Mouse (Mus musculus): ENCODE measurements around the gene Pex13. TPM values are rescaled to one million over a fixed set of nuclear protein-coding genes. Genes with fewer than 3 reads are reported as not detected.

Pex13 gene
- total RNA-seq (2021) = 10 to 100 TPM; 27.0 to 31.2 TPM

GRCm38 (mm10) chr11:23665798-23666501 is at the start of gene Pex13:
TSS of gene Pex13 (minus strand) at chr11:23665959.
- intact Hi-C loops (cut with DNase I) = loop anchor here (1.0 to 2.0 kb wide), 2 partner anchors 33 to 105 kb away; partner anchors contain the start of genes 0610010F05Rik and Rel
- DNase-seq = peak; percentile 92 to 94

GRCm38 (mm10) chr11:23712299-23712698 is 46.5 kb upstream of the Pex13 start:
- intact Hi-C loops (cut with DNase I) = no loop called here
- DNase-seq = no peak

DNA sequence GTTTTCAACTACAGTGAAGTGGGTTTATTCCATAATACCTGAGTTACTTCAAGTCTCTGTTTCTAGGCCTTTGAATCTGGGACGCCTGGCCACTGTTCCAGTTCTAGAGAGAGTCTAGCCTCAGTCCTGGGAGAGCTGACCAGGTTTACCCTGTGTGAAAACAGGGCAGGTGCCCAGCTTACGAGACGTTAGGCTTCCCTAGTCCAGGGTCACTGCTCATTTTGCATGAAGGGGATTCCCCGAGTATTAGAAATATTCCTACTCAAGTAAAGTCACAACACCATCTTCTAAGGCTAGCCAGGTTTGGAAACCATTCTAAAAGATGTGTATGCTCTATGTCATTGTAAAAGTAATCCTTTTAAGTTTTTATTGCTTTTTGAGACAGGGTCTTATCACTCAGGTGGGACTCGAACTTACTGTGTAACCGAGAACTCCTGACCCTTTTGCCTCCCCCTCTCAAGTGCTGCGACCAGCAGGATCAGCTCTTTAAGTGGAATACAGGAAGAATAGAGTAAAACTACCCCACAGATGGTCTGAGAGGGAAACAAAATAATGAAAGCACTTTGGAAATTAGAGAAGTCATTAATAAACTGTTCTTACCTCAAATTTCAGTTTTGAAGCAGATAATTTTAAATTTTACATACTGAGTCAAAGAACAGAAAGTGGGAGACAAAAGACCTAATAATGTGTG is 39.0 kb upstream of the Pex13 start:
- DNase-seq = no peak
- intact Hi-C loops (cut with DNase I) = no loop called here

DNA sequence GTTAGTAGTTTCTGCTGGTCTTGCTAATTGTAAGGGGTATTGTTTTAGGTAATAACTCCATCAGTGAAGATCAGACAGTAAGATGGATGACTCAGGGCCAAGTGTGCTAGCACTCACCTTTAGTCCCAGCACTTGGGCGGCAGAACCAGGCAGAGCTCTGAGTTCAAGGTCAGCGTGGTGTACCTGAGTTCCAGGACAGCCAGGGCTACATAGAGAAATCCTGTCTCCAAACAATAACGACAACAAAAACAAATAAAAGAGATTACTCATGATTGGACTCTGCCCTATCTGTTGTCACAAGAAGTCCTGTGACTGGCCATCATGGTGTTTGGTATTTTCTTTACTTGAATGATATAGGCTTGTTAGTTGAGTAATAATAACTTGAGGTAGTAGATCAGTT is 36.1 kb upstream of the Pex13 start:
- DNase-seq = no peak
- intact Hi-C loops (cut with DNase I) = no loop called here

DNA sequence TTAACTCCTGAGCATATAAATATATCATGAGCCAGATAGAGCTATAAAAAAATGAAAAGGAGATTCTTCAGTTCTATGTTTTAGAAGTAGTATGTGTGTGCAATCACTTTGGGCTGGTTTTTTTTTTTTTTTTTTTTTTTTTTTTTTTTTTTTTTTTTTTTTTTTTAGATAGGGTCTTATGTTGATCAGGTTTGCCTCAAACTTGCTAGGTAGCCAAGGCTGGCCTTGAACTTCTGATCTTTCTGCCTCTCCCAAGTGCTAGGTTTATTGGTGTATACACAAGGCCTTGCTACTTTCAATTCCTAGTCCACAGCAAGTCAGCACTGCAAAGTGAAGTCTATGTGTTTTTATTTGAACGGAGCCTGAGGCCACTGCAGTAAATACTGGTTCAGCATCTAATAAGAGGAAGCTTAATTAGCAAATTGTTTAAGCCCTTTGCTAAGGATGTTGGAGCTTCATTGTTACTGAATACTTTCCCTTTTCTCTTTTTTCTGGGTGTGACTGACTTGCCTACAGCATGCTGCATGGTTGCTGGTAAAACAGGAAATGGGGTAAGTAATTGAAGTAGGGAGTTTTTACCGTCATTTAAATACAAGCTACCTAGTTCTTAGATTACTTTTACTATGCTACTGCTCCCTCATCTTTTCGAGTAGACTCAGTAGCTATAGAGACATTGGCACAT is 33.8 kb upstream of the Pex13 start:
- DNase-seq = no peak
- intact Hi-C loops (cut with DNase I) = no loop called here

DNA sequence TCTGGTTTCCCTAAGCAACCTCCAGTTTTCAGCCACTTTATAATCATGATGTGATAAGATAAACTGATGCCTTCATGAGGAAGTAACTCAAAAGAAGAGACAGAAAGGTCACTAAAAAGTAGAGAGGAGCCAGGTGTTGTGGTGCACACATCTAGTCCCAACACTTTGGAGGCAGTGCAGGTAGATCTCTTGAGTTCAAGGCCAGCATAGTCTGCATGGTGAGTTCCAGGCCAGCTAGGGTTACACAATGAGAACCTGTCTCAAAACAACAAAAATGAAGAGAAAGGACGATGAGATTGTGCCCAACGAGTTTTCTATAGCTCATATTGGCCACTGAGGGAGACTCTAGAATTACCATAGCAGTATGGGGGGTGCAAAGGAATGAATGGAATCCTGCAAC is 32.8 kb upstream of the Pex13 start:
- intact Hi-C loops (cut with DNase I) = no loop called here
- no peak for DNase-seq

- no peak for DNase-seq
- intact Hi-C loops (cut with DNase I) = no loop called here
Measured at GRCm38 (mm10) chr11:23695847-23696246, 30.1 kb upstream of the Pex13 start.

GRCm38 (mm10) chr11:23693286-23693685 is 27.5 kb upstream of the Pex13 start:
- intact Hi-C loops (cut with DNase I) = no loop called here
- no peak for DNase-seq

GRCm38 (mm10) chr11:23688060-23688459 is 22.3 kb upstream of the Pex13 start:
- intact Hi-C loops (cut with DNase I) = no loop called here
- no peak for DNase-seq

DNA sequence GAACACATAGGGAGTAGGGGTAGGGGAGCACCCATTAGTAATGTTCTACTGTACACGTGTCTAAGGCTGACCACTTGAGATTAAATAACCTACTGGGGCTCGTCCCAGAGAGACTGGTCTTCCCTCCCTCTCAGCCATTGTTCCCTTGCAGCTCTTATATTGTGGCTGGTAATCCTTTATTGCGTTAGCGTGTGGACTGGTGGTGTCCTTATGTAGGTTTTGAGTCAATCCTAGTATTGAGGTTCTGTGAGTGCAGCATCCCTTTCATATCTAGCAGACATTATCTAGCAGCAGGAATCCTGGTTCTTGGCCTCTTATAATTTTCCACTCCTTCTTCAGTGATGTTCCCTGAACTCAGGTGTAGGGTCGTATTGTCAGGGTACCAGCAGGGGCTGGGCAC is 20.9 kb upstream of the Pex13 start:
- no peak for DNase-seq
- intact Hi-C loops (cut with DNase I) = no loop called here

DNA sequence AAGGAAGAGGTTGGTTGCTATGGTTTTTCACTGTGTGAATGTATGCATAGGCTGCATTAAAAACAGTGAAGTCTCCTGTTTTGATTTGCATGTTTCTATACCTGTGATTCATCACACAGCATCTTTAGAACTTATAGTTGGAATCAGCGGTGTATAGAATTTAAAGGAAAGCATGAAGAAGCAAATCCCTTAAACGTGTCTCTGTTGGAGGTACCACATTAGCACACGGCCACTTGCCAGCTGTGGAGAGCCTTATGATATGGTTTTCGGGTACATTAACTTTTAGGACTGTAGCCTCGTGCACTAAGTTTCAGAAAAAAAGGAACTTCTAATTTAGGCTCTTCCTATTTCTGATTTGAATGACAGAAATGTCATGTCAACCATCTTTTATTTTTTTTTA is 16.8 kb upstream of the Pex13 start:
- no peak for DNase-seq
- intact Hi-C loops (cut with DNase I) = no loop called here

- DNase-seq = peak in 1 of 2 experiments; percentile 9
- intact Hi-C loops (cut with DNase I) = no loop called here
Measured at GRCm38 (mm10) chr11:23680435-23680950, 14.7 kb upstream of the Pex13 start.

DNA sequence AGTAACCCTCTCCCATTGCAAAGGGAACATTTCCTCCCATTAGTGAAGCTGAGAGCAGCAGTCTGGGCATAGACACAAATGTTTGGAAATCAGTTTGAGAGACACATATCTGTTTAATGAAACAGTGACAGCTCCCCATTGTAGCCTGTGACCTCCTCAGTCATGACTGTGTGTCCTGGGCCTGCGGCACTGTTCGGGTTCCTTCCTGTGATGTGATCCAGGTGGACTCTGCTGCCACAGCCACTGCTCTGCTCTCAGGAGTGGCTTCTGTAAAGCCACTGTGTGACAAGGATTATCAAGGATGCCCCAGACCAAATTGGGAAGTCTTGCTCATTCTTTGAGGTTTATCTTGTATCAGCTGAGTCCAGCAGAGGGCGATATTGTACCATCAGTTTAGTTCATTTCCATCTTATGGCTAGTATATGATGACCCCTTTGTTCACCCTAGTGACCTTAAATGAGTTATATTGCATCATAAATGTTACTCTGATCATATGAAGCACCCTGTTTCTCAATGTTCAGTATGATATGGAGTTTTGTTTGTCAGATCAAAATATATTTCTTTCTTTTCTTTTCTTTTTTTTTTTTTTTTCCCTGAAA is 13.4 kb upstream of the Pex13 start:
- intact Hi-C loops (cut with DNase I) = loop anchor here (1.0 to 5.0 kb wide), 2 partner anchors 188 to 275 kb away; no protein-coding TSS in a partner anchor
- peak; percentile 59 to 60 for DNase-seq

DNA sequence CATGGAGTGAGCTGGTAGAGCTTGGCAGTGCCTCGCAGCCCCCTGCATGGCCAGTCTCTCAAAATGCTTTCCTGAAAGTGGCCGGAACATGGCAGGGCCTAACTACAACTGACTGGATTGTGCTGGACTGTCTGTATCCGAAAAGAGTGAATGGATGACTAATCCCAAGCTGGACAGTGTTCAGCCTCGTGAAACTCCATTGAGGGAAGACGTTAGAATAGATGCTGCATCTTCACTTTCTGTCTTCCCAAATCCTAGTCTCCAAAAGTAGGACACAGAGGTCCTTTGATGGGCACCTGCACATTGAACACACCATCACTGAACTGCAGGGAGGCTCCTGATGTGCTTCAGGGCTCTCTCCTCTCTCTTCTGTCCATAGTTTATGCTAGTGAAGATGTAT is 10.3 kb upstream of the Pex13 start:
- no peak for DNase-seq
- intact Hi-C loops (cut with DNase I) = loop anchor here (5.0 kb wide), 1 partner anchor 191 kb away; no protein-coding TSS in a partner anchor

GRCm38 (mm10) chr11:23672256-23672749 is 6.5 kb upstream of the Pex13 start:
- intact Hi-C loops (cut with DNase I) = no loop called here
- no peak for DNase-seq

DNA sequence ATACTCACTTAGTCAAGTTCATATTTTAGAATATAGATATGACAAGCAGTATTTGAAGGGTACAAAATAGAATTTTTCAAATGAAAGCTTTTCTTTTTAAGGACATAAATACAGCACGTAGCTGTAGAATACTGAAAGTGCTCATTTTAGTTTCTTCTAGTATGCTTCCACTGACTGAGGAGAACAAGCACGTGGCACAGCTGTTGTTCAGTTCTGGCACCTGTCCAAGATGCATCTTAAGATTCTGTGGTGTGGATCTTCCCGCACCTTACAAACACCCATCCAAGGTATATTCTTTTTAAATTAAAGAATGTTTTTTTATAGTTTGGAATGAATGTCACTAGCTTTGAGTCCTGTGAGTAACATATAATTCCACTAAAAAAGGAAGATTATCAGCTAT is 1.4 kb upstream of the Pex13 start:
- intact Hi-C loops (cut with DNase I) = loop anchor here (2.0 kb wide), 1 partner anchor 104 kb away; the partner anchor contains the start of gene Rel
- no peak for DNase-seq

DNA sequence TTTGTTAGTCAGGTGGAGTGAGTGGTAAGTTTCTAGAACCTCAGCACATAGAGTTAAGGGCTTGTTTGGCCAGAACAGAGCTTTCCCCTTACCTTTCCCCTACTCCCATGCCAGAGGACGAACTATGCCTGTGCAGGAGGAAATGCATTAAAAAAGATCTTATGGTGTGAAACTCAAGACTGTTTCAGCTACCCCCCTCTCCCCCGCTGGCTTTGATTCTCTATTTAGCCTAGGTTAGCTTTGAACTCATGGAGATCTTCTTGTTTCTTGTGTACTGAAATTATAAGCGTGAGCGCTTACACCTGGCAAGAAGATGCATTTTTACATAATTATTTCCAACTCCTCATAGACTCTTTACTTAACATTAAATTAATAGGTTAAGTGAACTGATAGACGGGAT is 767 bp upstream of the Pex13 start:
- intact Hi-C loops (cut with DNase I) = loop anchor here (2.0 kb wide), 1 partner anchor 104 kb away; the partner anchor contains the start of gene Rel
- DNase-seq = no peak

DNA sequence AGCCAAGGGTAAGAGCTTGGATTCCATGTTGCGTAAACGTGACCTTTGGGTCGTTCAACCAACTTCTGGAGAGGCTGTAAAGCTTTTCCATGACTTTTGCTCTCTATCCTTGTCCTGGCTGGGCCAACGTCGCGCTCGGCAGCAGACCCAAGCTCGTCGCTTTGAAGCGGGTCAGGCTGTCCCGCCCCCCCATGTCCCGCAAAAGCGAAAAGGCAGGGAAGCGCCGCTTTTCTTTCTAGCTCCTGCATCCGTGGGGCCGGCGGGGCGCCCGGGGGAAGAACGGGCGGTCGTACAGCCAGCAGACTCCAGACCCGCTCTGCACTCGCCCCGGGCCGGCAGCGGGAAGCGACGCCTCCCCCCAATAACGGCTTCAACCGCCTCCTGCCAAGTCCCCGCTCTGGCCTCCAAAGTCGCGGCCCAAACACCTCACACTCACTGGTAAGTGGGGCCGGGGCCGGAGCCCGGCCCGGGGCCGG is 410 bp downstream of the Pex13 start, which contains the start of gene Pus10:
Pus10 (plus strand) TSS at position 364 of the 476 bp plus-strand sequence.
- intact Hi-C loops (cut with DNase I) = loop anchor here (1.0 kb wide), 1 partner anchor 32 kb away; the partner anchor contains the start of gene 0610010F05Rik
- no peak for DNase-seq

- intact Hi-C loops (cut with DNase I) = no loop called here
- DNase-seq = no peak
Measured at GRCm38 (mm10) chr11:23664232-23664631, 1.5 kb downstream of the Pex13 start.

DNA sequence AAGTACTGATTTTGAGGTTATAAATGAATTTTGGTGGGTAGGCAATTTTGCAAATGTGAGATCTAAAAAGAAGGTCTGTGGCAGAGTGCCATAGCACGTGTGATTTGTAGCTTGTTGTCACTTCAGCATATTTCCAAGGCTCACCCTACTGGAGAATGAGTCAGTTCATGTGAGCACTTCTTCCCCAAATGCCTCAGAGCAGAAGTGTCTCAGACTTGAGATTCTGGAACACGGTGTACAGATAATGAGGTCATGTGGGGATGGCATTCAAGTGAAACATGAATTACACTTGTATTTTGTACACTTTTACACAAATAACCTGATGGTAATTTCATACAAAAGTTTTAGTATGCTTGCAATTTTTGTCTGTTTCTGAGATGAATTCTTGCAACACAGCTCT is 8.0 kb downstream of the Pex13 start:
- intact Hi-C loops (cut with DNase I) = no loop called here
- no peak for DNase-seq
